Mouse (Mus musculus): ENCODE results near the gene Gtpbp8.

The Gtpbp8 gene

GRCm38 (mm10) chr16:44725286-44726223 is 20.6 kb downstream of the Gtpbp8 start:
- DNase-seq (ENCODE audit: low spot score): no peak

GRCm38 (mm10) chr16:44724847-44725246 is 21.3 kb downstream of the Gtpbp8 start:
- DNase-seq (ENCODE audit: low spot score): no peak

GRCm38 (mm10) chr16:44724083-44724787 is 21.9 kb downstream of the Gtpbp8 start, which contains the start of gene Nepro:
Nepro (plus strand) TSS chr16:44724301.
- DNase-seq (ENCODE audit: low spot score): peak; percentile 96

- DNase-seq (ENCODE audit: low spot score): no peak
Observed at GRCm38 (mm10) chr16:44722666-44723065, 23.5 kb downstream of the Gtpbp8 start.

GRCm38 (mm10) chr16:44720518-44720917 is 25.6 kb downstream of the Gtpbp8 start:
- DNase-seq (ENCODE audit: low spot score): no peak

GRCm38 (mm10) chr16:44719349-44719748 is 26.8 kb downstream of the Gtpbp8 start:
- no peak for DNase-seq (ENCODE audit: low spot score)

- DNase-seq (ENCODE audit: low spot score): no peak
Observed at GRCm38 (mm10) chr16:44717838-44718237, 28.3 kb downstream of the Gtpbp8 start.

- no peak for DNase-seq (ENCODE audit: low spot score)
Observed at GRCm38 (mm10) chr16:44717141-44717634, 29.0 kb downstream of the Gtpbp8 start.

GRCm38 (mm10) chr16:44716305-44717140 is 29.6 kb downstream of the Gtpbp8 start:
- DNase-seq (ENCODE audit: low spot score): no peak

GRCm38 (mm10) chr16:44703458-44703857 is 42.7 kb downstream of the Gtpbp8 start:
- no peak for DNase-seq (ENCODE audit: low spot score)

- no peak for DNase-seq (ENCODE audit: low spot score)
Observed at GRCm38 (mm10) chr16:44702272-44702671, 43.9 kb downstream of the Gtpbp8 start.

- DNase-seq (ENCODE audit: low spot score): no peak
Observed at GRCm38 (mm10) chr16:44701155-44701554, 45.0 kb downstream of the Gtpbp8 start.

GRCm38 (mm10) chr16:44697473-44698205 is 48.5 kb downstream of the Gtpbp8 start:
- DNase-seq (ENCODE audit: low spot score): no peak

GRCm38 (mm10) chr16:44695859-44696620 is 50.1 kb downstream of the Gtpbp8 start:
- no peak for DNase-seq (ENCODE audit: low spot score)

- no peak for DNase-seq (ENCODE audit: low spot score)
Observed at GRCm38 (mm10) chr16:44695214-44695858, 50.8 kb downstream of the Gtpbp8 start.

GRCm38 (mm10) chr16:44693695-44694094 is 52.5 kb downstream of the Gtpbp8 start:
- no peak for DNase-seq (ENCODE audit: low spot score)

GRCm38 (mm10) chr16:44692541-44692940 is 53.6 kb downstream of the Gtpbp8 start:
- no peak for DNase-seq (ENCODE audit: low spot score)

- no peak for DNase-seq (ENCODE audit: low spot score)
Observed at GRCm38 (mm10) chr16:44691561-44692141, 54.5 kb downstream of the Gtpbp8 start.

- no peak for DNase-seq (ENCODE audit: low spot score)
Observed at GRCm38 (mm10) chr16:44691066-44691465, 55.1 kb downstream of the Gtpbp8 start.

GRCm38 (mm10) chr16:44690501-44690900 is 55.7 kb downstream of the Gtpbp8 start:
- DNase-seq (ENCODE audit: low spot score): no peak
